ENCODE assay signal across 8 mouse cellular contexts in the genomic region with DNA sequence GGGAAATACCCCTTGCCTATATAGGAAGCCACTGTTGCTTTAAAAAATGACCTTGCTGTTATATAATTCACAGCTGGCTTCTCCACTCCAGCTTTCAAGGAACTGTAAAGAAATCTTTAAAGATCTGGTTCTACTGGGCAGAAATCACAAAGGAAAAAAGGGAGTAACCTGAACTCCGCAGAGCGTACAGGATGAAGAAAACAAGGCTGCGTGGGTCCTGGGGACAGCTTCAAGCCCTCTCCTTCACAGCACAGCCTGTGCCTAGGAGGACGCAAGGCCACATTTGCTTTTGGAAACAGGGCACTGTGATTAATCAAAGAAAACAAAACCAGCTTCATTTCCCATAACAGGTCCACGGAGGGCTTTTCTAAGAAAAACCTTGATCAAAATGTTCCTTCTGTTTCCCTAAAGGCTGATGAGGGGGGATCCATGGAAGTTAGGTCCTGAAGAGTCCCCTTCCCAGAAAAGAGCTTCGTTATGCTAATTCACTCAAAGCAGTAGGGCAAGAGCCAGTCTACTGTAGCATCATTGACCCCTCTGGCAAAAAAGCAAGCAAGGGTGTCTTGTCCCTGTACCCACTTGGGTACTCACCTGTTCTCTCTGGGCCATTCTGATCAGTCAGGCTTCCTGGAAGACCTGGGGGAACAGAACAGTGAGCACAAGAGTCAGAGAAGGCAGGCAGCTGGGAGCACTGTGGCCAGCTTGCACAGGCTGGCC.
A peak's percentile ranks its signal among the peaks of the same experiment; 100 is the strongest.
DNase-seq lines count a peak whose midpoint lies in the region; ATAC-seq lines count a peak whose summit lies in the region.

No protein-coding gene starts in this region.

- H3K27ac ChIP-seq in intestine, embryonic 14.5 days (ENCODE audit: low read depth), result peak overlapping the region; percentile 57
- H3K27ac ChIP-seq in intestine, embryonic 15.5 days, result no peak overlapping the region
- 0 out of 2 replicates have a peak overlapping the region, but pooled peaks have one; percentile 3 for H3K27ac ChIP-seq in embryonic facial prominence, embryonic 11.5 days (replicated peaks; ENCODE audit: low read depth, low read length)
- H3K27ac ChIP-seq in heart, embryonic 14.5 days (replicated peaks in 1 of 2; ENCODE audit: control insufficient read depth in 1 of 2, insufficient read depth in 1 of 2, low read depth in 2 of 2, low read length in 2 of 2), result peak overlapping the region in 1 of 2 experiments; percentile 31; a peak in 1 of 4 replicates
- peak overlapping the region; percentile 49; the same call in 1 of the 2 replicates for H3K27ac ChIP-seq in midbrain, embryonic 15.5 days

- no peak overlapping the region for H3K9ac ChIP-seq in intestine, embryonic 14.5 days (ENCODE audit: low read length)
- H3K9ac ChIP-seq in intestine, embryonic 15.5 days, result no peak overlapping the region
- no peak overlapping the region for H3K9ac ChIP-seq in embryonic facial prominence, embryonic 11.5 days (replicated peaks; ENCODE audit: low read length)
- 0 out of 2 replicates have a peak overlapping the region, but pooled peaks have one; percentile 51 for H3K9ac ChIP-seq in heart, embryonic 14.5 days (ENCODE audit: low read length)
- H3K9ac ChIP-seq in midbrain, embryonic 15.5 days, result no peak overlapping the region

- intact Hi-C loops in left cerebral cortex, postnatal 14 days (cut with DNase I), result no loop called here

- H3K4me1 ChIP-seq in intestine, embryonic 14.5 days (replicated peaks; ENCODE audit: control insufficient read depth, insufficient read depth, low read length), result peaks cover 43% of the 10 kb centered on the region
- peaks cover 45% of the 10 kb centered on the region for H3K4me1 ChIP-seq in intestine, embryonic 15.5 days (replicated peaks)
- no peaks in the 10 kb centered on the region for H3K4me1 ChIP-seq in embryonic facial prominence, embryonic 11.5 days (ENCODE audit: control insufficient read depth, insufficient read depth, low read length)
- peaks cover 44 to 66% of the 10 kb centered on the region in 2 experiments for H3K4me1 ChIP-seq in heart, embryonic 14.5 days (ENCODE audit: control insufficient read depth in 2 of 2, insufficient read depth in 2 of 2, low read length in 2 of 2)
- H3K4me1 ChIP-seq in midbrain, embryonic 15.5 days, result peaks cover 45% of the 10 kb centered on the region

- no peaks in the 10 kb centered on the region for H3K27me3 ChIP-seq in intestine, embryonic 14.5 days (replicated peaks; ENCODE audit: control insufficient read depth, insufficient read depth, low read length)
- no peaks in the 10 kb centered on the region for H3K27me3 ChIP-seq in intestine, embryonic 15.5 days (replicated peaks)
- no peaks in the 10 kb centered on the region for H3K27me3 ChIP-seq in embryonic facial prominence, embryonic 11.5 days (ENCODE audit: control insufficient read depth, insufficient read depth, low read length)
- no peaks in the 10 kb centered on the region for H3K27me3 ChIP-seq in heart, embryonic 14.5 days (ENCODE audit: control insufficient read depth, insufficient read depth, low read length)
- H3K27me3 ChIP-seq in midbrain, embryonic 15.5 days (replicated peaks), result no peaks in the 10 kb centered on the region

- no peak for ATAC-seq in intestine, embryonic 14.5 days (replicated peaks; ENCODE audit: low FRiP score, low TSS enrichment, low read depth)
- ATAC-seq in intestine, embryonic 15.5 days, result no peak
- ATAC-seq in embryonic facial prominence, embryonic 11.5 days (replicated peaks; ENCODE audit: insufficient number of reproducible peaks, low FRiP score, low TSS enrichment, low read depth), result no peak
- ATAC-seq in heart, embryonic 14.5 days (ENCODE audit: insufficient number of reproducible peaks, insufficient read depth, low FRiP score, low read depth), result no peak
- no peak for ATAC-seq in midbrain, embryonic 15.5 days (replicated peaks)

- H3K9me3 ChIP-seq in intestine, embryonic 14.5 days (ENCODE audit: control insufficient read depth, low read length), result no peaks in the 10 kb centered on the region
- H3K9me3 ChIP-seq in intestine, embryonic 15.5 days, result no peaks in the 10 kb centered on the region
- H3K9me3 ChIP-seq in embryonic facial prominence, embryonic 11.5 days (replicated peaks; ENCODE audit: control insufficient read depth, low read length), result no peaks in the 10 kb centered on the region
- no peaks in the 10 kb centered on the region for H3K9me3 ChIP-seq in heart, embryonic 14.5 days (ENCODE audit: control insufficient read depth, low read length)
- no peaks in the 10 kb centered on the region for H3K9me3 ChIP-seq in midbrain, embryonic 15.5 days

- H3K36me3 ChIP-seq in intestine, embryonic 14.5 days (ENCODE audit: control insufficient read depth, insufficient read depth, low read length), result no peaks in the 10 kb centered on the region
- H3K36me3 ChIP-seq in intestine, embryonic 15.5 days, result no peaks in the 10 kb centered on the region
- H3K36me3 ChIP-seq in embryonic facial prominence, embryonic 11.5 days (replicated peaks; ENCODE audit: control insufficient read depth, insufficient read depth, low read depth, low read length), result no peaks in the 10 kb centered on the region
- H3K36me3 ChIP-seq in heart, embryonic 14.5 days (ENCODE audit: control insufficient read depth, insufficient read depth, low read length), result no peaks in the 10 kb centered on the region
- no peaks in the 10 kb centered on the region for H3K36me3 ChIP-seq in midbrain, embryonic 15.5 days (replicated peaks)

- no peak for DNase-seq in intestine, embryonic 14.5 days (ENCODE audit: low spot score)
- no peak for DNase-seq in embryonic facial prominence, embryonic 11.5 days (ENCODE audit: low spot score)
- DNase-seq in layer of hippocampus, postnatal 25 days (ENCODE audit: extremely low spot score in 1 of 2, low spot score in 1 of 2), result no peak
- no peak for DNase-seq in layer of hippocampus, adult 11-12 months (ENCODE audit: low spot score)
- DNase-seq in left cerebral cortex, postnatal 14 days (ENCODE audit: low spot score in 2 of 2), result no peak

- H3K4me3 ChIP-seq in intestine, embryonic 14.5 days (ENCODE audit: low read depth, low read length), result no peak overlapping the region
- no peak overlapping the region for H3K4me3 ChIP-seq in intestine, embryonic 15.5 days (replicated peaks)
- no peak overlapping the region for H3K4me3 ChIP-seq in embryonic facial prominence, embryonic 11.5 days (ENCODE audit: low read depth, low read length)
- H3K4me3 ChIP-seq in heart, embryonic 14.5 days (ENCODE audit: control insufficient read depth in 1 of 2, insufficient read depth in 1 of 2, low read depth in 1 of 2, low read length in 2 of 2), result no peak overlapping the region
- no peak overlapping the region for H3K4me3 ChIP-seq in midbrain, embryonic 15.5 days

- WGBS in intestine, embryonic 14.5 days, result 46% methylated on average over 6 of the region's 6 CpGs
- WGBS in intestine, embryonic 15.5 days, result 56% methylated on average over 6 of the region's 6 CpGs
- 47% methylated on average over 6 of the region's 6 CpGs for WGBS in embryonic facial prominence, embryonic 11.5 days
- 74% methylated on average over 6 of the region's 6 CpGs for WGBS in heart, embryonic 14.5 days
- 51% methylated on average over 6 of the region's 6 CpGs for WGBS in midbrain, embryonic 15.5 days

- H3K4me2 ChIP-seq in intestine, embryonic 14.5 days (ENCODE audit: low read length), result 0 out of 2 replicates have a peak overlapping the region, but pooled peaks have one; percentile 11
- no peak overlapping the region for H3K4me2 ChIP-seq in intestine, embryonic 15.5 days (replicated peaks)
- H3K4me2 ChIP-seq in embryonic facial prominence, embryonic 11.5 days (ENCODE audit: low read depth, low read length), result no peak overlapping the region
- no peak overlapping the region for H3K4me2 ChIP-seq in heart, embryonic 14.5 days (ENCODE audit: low read length)
- H3K4me2 ChIP-seq in midbrain, embryonic 15.5 days, result no peak overlapping the region
